Mouse (Mus musculus) retina, postnatal 7 days (tissue): ENCODE results near the gene Gm20918.
"Not testable (repeated sequence)": the region's sequence is repeated elsewhere in the genome, so short reads cannot be mapped to it uniquely, and the experiment has no call there.

Source experiments
- DNase-seq: peaks from one replicate; pipeline ENCODE4 v3.0.0-alpha.2; 2012; ENCODE audit warnings: low read depth, low spot score

The Gm20918 gene

GRCm38 (mm10) chrY:5043637-5044036 is at the start of gene Gm20918:
Gm20918 (plus strand) TSS chrY:5043937.
- DNase-seq: not testable (repeated sequence)
